Mouse (Mus musculus): Measurements from ENCODE around the gene Clca4b.
"Not testable (repeated sequence)": the region's sequence is repeated elsewhere in the genome, so short reads cannot be mapped to it uniquely, and the experiment has no call there.

Clca4b gene

DNA sequence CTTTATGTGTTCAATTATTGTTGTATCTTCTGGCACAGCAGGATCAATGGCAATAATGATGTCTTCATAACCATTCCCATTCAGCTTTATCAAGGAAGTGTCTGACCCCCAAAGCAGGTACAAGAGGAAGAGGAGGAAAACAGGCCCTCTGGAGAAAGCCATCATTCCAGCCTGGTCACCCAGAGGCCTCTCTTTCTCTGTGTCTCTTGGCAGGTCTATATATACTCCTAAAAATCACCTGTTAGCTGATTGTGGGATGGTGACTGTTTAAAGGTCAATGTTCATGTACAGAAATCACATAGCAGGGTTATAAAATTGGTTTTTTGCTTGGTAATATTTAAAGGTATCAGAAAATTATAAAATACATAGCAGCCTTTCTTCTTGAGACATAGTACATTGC, at the start of gene Clca4b:
Clca4b (minus strand) TSS at position 195 of the 400 bp plus-strand sequence.
- DNase-seq (ENCODE audit: low read depth): no peak

DNA sequence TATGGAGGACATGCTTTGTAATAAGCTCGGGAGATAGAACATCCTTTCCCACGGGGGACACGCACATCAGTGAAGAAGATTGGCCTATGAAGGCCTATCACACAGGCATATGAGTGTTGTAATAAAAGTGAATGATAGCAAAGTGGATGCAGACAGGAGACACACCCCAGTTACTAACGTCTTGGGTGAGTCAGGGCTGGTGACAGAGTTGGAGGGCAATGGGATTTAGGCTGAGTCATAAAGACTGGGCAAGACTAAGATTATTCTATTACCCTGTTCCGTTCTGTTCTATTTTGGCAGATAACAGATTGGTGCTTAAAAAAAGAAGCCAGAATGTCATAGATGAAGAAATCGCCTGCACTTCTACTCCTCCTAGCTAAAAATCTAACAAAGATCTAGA, 48.2 kb upstream of the Clca4b start:
- peak; percentile 72 for DNase-seq (ENCODE audit: low read depth)

DNA sequence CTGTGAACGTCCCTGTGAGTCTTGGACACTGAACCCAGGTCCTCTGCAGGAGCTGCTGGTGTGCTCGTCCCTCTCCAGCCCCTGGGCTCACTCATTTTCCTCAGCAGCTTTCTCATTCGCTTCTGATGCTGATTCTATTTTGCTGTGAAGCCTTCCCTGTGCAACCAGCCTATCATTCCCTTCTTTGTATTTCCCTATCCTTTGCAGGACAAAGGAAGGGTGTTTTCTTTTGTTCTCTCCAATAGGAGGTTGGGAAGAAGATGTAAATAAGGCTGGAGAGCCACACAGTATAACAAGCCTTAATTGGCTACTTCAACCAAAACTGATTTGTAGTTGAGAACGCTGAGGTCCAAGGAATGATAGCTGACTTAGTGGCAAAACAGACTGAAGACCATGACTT, 45.3 kb upstream of the Clca4b start:
- DNase-seq (ENCODE audit: low read depth): no peak

DNA sequence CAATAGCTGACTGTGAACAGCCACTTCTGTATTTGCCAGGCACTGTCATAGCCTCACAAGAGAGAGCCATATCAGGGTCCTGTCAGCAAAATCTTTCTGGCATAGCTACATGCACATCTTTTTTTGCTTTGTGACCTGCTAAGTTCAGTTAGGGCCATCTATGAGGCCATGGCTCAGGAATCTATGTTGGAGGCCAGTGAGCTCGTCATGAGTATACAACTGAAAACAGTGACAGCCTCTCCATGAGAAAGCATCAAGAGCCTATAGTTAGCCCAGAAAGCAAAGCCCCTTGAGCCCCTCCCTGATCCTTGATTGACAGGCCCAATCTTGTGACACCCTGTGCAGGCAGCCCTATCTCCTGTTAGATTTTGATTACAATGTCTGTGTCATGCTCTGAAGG, 43.8 kb upstream of the Clca4b start:
- peak; percentile 45 for DNase-seq (ENCODE audit: low read depth)

DNA sequence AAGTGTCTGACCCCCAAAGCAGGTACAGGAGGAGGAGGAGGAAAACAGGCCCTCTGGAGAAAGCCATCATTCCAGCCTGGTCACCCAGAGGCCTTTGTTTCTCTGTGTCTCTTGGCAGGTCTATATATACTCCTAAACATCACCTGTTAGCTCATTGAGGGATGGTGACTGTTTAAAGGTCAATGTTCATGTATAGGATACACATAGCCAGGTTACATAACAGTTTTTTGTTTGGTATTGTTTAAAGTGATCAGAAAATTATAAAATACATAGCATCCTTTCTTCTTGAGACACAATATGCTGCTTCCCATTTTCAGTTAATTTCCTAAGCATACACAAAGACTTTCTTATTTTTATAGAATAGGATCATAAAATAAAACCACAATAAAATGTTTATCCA, 42.6 kb upstream of the Clca4b start, which contains the start of gene Clca4a:
Clca4a (minus strand) TSS at position 101 of the 400 bp plus-strand sequence.
- DNase-seq (ENCODE audit: low read depth): no peak

DNA sequence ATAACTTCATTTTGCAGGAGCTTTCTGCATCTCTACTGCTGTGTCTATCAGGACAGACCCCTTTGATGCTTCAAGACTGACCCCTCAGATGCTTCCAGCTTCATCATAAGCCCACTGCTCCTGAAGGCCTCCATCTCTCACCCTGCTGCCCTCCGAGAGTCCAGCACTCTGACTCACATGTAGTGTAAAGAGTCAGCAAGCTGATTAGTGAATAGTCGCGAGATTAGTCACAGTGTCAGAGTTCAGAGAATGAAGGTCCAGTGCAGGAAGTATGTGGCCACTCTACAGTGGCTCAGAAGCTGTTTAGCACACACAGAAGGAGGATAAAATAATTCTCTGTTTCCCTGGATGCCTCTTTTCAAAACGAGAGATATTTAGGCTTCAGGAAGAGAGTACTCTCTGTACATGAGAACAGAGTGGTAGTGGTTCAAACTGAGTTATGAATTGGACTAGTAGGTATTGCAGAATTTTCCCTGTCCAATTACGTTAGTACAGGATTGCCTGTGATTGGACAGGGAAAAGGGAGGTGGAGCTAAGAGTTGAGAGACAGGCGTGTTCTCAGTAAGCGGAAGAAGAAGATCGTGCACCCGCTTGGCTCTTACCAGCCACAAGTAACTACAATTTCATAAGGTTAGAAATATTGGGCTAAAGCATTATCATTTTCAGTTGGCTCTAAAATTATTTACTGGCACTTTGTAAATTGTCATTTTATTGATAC, 39.4 kb upstream of the Clca4b start:
- DNase-seq (ENCODE audit: low read depth): peak; percentile 68

DNA sequence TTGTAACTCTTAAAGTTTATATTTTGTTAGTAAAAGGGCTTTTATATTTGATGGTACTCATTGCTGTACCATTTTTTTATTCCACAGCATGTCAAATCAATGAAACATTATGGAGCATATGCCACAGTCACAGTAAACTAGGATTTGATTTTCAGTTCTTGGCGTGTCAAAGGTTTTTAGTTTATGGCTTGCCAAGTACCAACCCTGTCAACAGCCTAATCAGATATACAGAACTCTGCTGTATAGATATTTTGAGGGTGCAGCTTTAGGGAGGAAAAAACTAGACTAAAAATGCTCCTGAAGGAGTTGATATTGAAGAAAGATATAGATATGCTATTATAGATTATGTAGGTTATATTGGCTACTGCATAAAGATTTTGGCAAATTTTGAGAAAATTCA, 37.4 kb upstream of the Clca4b start:
- DNase-seq (ENCODE audit: low read depth): no peak

DNA sequence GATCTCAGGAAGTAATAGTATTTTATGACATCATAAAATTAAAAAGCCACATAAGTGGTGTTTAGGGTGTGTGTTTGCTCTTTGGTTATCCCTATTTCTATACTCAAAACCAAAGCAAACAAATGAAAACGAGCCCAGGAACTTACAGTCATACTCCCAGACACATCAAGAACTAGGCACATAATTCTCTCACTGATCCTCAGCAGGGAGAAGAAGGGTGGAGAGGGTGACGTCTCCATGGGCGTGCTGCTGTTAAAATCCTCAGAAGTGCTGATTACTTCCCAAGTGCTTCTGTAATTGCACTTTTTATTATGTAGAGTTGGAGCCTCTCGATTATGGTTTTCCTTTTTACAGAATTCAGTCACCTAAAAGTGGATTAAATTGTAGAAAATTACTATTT, 33.7 kb upstream of the Clca4b start:
- DNase-seq (ENCODE audit: low read depth): no peak

DNA sequence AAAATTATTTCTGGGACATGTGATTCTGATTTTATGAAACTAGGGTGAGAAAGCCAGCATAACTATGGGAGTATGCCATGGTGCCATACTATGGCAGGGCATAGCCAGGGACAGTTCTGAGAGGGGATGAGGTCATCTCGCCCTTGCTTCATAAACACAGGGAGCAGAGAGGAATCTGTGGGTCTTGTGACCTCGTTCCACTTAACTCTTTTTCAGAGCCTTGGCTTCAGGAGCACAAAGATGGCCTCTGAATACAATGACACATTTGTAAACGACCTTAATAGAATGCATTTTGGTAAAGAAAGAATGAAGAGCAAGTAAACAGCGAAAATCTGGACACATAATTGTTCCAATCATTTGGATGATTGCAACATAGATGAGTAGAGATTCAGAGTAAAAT, 18.5 kb upstream of the Clca4b start:
- DNase-seq (ENCODE audit: low read depth): no peak

DNA sequence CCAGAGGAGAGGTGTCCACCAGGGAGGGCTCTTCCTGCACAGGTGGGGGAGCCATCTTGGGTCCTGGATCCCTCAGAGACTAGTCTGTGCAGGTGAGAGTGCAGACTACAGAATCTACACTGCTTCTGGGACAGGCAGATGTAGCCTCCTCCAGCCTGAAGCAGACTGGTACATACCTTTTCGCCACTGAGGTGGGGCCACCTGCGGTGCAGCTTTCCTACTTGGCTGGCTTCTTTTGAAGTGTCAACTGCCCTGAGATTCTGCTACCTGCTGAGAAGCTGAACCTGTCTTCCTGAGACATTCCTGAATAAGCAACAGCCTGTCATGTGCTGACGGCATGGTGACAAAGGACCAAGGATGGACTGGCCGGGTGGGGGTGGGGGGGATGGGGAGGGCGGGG, 15.0 kb upstream of the Clca4b start:
- not testable (repeated sequence) for DNase-seq (ENCODE audit: low read depth)

DNA sequence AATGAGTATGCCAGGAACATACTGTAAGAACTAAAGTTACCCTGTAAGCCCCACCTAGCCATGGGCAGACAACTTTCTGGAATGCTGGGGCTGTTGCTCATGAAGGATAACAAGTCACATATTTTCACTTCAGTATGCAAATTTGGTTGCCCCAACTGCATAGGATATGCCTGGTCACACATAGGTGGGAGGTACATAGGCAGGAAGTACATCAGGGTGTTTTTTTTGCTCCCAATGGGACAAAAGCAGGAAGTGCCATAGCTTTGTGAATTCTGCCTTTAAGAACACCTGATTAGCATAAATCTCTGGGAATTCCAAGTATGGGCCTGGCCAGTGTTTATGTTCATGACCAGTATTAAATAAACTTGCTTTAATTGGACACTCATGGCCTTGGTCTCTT, 1.3 kb upstream of the Clca4b start:
- not testable (repeated sequence) for DNase-seq (ENCODE audit: low read depth)

DNA sequence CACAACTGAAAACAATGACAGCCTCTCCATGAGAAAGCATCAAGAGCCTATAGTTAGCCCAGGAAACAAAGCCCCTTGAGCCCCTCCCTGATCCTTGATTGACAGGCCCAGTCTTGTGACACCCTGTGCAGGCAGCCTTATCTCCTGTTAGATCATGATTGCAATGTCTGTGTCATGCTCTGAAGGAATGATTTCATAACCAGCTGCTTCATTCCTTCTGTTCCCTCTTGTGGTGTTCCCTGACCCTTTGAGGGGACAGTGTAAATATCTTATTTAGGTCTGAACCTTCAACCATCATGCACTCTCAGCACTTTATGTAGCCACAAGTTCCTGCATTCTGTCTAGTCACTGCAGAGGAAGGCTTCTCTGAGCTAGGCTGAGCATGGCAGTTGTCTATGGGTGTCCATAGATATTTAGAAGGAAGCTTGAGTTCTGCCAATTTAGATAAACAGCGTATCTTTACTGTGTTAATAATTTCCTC, 722 bp upstream of the Clca4b start:
- no peak for DNase-seq (ENCODE audit: low read depth)

DNA sequence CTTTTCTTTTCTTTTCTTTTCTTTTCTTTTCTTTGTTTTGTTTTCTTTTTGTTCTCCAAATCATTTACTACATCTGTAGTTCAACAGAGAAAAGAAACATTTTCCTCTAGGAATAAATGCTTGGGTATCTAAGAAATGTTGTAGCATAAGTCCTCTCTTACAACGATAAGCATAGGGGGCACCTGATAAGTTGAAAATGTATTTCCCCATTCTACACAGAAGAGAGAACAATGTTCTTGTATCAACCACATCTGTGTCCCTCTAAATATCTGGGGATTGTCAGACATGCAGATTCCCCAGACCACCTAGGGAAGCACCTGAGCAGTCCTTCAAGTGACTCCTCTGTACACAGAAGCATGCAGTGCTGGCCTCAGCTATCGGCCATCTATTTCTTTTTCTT, 18.3 kb downstream of the Clca4b start:
- no peak for DNase-seq (ENCODE audit: low read depth)

DNA sequence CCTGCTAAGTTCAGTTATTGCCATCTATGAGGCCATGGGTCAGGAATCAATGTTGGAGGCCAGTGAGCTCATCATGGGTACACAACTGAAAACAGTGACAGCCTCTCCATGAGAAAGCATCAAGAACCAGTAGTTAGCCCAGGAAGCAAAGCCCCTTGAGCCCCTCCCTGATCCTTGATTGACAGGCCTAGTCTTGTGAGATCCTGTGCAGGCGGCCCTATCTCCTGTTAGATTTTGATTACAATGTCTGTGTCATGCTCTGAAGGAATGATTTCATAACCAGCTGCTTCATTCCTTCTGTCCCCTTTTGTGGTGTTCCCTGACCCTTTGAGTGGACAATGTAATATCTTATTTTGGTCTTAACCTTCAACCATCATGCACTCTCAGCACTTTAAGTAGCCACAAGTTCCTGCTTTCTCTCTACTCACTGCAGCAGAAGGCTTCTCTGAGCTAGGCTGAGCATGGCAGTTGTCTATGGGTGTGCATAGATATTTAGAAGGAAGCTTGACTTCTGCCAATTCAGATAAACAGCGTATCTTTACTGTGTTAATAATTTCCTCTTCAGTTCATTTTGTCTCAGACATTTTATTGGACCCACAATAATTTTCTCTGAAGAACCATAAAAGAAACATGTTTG, 35.2 kb downstream of the Clca4b start:
- DNase-seq (ENCODE audit: low read depth): no peak

DNA sequence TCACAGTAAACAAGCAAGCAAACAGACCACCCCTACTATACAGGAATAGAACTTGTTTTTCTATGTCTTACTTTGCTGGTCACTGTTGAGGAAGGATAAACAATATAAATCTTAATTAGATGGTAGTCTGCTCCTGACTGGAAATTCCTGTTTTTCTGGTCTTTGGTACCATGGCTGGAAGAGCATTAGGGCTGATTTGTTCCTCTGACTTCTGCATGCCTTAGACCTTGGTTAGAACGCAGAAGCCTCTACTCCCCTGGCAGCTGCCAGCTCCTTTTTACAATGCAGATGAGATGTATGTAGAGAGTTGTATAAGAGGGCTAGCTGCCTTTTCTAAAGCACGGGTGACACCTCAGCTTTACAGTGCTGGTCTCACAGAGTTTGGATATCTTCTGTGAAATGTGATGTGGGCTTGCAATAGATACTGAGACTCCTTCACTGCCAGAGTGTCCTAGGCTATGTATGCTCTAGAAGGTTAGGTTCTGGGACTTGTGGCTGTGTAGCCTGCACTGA, 42.0 kb downstream of the Clca4b start:
- DNase-seq (ENCODE audit: low read depth): no peak

DNA sequence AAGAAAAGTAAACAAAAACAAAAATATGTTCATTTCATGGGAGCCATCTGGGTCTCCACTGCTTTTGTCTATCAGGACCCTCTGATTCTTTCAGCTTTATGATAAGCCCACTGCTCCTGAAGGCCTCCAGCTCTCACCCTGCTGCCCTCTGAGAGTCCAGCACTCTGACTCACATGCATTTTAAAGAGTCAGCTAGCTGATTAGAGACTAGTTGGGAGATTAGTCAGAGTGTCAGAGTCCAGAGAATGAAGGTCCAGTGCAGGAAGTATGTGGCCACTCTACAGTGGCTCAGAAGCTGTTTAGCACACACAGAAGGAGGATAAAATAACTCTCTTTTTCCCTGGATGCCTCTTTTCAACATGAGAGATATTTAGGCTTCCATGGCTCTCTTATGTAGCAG, 45.4 kb downstream of the Clca4b start:
- peak; percentile 31 for DNase-seq (ENCODE audit: low read depth)

DNA sequence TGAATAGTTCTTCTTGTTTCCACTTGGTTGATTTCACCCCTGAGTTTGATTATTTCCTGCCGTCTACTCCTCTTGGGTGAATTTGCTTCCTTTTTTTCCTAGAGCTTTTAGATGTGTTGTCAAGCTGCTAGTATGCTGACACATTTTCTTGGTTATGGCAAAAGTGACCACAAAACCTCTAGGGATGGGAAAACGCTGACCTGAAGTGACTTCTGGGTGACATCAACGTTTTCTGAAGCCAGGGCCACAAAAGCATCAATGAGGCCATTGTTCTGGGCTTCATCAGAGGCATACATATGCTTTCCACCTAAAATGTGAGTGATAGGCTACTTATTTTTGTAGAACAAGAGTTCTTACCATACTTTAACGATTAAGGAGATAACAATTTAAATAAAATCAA, 60.3 kb downstream of the Clca4b start:
- DNase-seq (ENCODE audit: low read depth): peak; percentile 21

Measured in NIH3T3 (cell line).